Mouse (Mus musculus) mammary gland, adult 2 months (tissue): ENCODE measurements around the gene Gm21103. TPM values are rescaled to one million over a fixed set of nuclear protein-coding genes. Genes with fewer than 3 reads are reported as not detected.

Source experiments
- polyA plus RNA-seq: library from polyadenylated mRNA; depleted of rRNA; stranded (reverse); fragments of >200 nt; gene quantifications from 2 replicates; pipeline ENCODE4 v1.2.3, GENCODE M21; 2012; ENCODE audit warnings: low replicate concordance; rRNA removed

The Gm21103 gene
- polyA plus RNA-seq = not detected in 2 replicates

DNA sequence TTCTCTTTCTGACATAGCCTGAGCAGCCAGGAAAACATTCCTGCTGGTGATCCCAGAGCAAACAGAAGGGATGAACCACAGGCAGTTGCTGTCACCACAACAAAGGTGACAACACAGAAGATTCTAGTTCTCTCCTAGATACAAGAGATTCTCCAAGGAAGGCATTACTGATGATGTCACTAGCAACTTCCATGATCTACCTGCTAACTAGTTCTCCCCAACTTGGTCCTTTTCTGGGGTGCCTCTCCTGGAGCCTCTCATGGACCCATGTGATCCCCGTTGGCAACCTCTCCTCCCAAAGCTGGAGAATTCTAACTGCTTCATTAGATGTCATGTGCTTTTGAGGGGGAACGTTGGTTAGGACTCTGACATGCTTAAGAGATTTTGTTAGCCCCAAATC, at the start of gene Gm21103:
TSS of gene Gm21103 (minus strand) at position 101 of the 400 bp plus-strand sequence.

GRCm38 (mm10) chr14:6343578-6343977, 38.9 kb upstream of the Gm21103 start, which contains the start of gene Gm3618:
Gm3618 (minus strand) TSS chr14:6343678.

GRCm38 (mm10) chr14:6286931-6287715, 17.5 kb downstream of the Gm21103 start, which contains the start of gene Gm3411:
Gm3411 (minus strand) TSS chr14:6287250.

Other genes with a start within 250 kb of the Gm21103 start
- gene Gm6337, start 246.6 kb downstream of the Gm21103 start, polyA plus RNA-seq = not detected in 2 replicates
- 0.33 TPM in 1 of 2 replicates, not detected in the other for gene Gm8206, start 210.9 kb downstream of the Gm21103 start, polyA plus RNA-seq
- 0.22 and 0.65 TPM in 2 replicates for gene Gm3468, start 196.2 kb downstream of the Gm21103 start, polyA plus RNA-seq
- not detected in 2 replicates for gene Gm3476, start 179.0 kb downstream of the Gm21103 start, polyA plus RNA-seq
- gene Gm21560, start 85.6 kb downstream of the Gm21103 start, polyA plus RNA-seq = not detected in 2 replicates
- gene Gm3411, start 17.6 kb downstream of the Gm21103 start, polyA plus RNA-seq = 0.06 TPM in 1 of 2 replicates, not detected in the other
- gene Gm3618, start 38.8 kb upstream of the Gm21103 start, polyA plus RNA-seq = not detected in 2 replicates
- gene Gm16440, start 85.5 kb upstream of the Gm21103 start, polyA plus RNA-seq = not detected in 2 replicates
- gene Gm3591, start 107.6 kb upstream of the Gm21103 start, polyA plus RNA-seq = 0.07 TPM in 1 of 2 replicates, not detected in the other
- not detected in 2 replicates for gene Gm3594, start 139.8 kb upstream of the Gm21103 start, polyA plus RNA-seq
- gene Gm8356, start 232.4 kb upstream of the Gm21103 start, polyA plus RNA-seq = not detected in 2 replicates